Mouse (Mus musculus) lung, embryonic 16.5 days (tissue): ENCODE results near the gene Exosc5. TPM values are rescaled to one million over a fixed set of nuclear protein-coding genes. Genes with fewer than 3 reads are reported as not detected.
A peak's percentile ranks its signal among the peaks of the same experiment; 100 is the strongest.

Experiments
- ATAC-seq: fragments of 200-750 bp; cut with Nextera tagmentation; 2 replicates; pipeline ENCODE4 v1.8.0; 2017; ENCODE audit warnings: low read depth, mild to moderate bottlenecking, moderate library complexity
- H3K27ac ChIP-seq: fragments of 300-500 bp; sonication (generic); 2 replicates; pipeline ENCODE4 v1.5.1; 2014; ENCODE audit warnings: mild to moderate bottlenecking, control low read depth, low read length
- H3K27me3 ChIP-seq: fragments of 300-500 bp; sonication (generic); 2 replicates; pipeline ENCODE4 v1.6.1; 2014; ENCODE audit warnings: low read depth, low read length, mixed read lengths; ENCODE audit not compliant: control insufficient read depth, insufficient read depth
- H3K36me3 ChIP-seq: fragments of 300-500 bp; sonication (generic); 2 replicates; pipeline ENCODE4 v1.6.1; 2014; ENCODE audit warnings: low read length; ENCODE audit not compliant: control insufficient read depth, insufficient read depth
- H3K4me1 ChIP-seq: fragments of 300-500 bp; sonication (generic); replicated peaks from 2 replicates; pipeline ENCODE4 v1.6.1; 2014; ENCODE audit warnings: low read length, mixed read lengths; ENCODE audit not compliant: control insufficient read depth, insufficient read depth
- H3K4me2 ChIP-seq: fragments of 300-500 bp; sonication (generic); 2 replicates; pipeline ENCODE4 v1.6.1; 2014; ENCODE audit warnings: low read depth, low read length, control low read depth
- H3K4me3 ChIP-seq: fragments of 300-500 bp; sonication (generic); 2 replicates; pipeline ENCODE4 v1.5.1; 2014; ENCODE audit warnings: mild to moderate bottlenecking, low read length, control low read depth
- H3K9ac ChIP-seq: fragments of 300-500 bp; sonication (generic); 2 replicates; pipeline ENCODE4 v1.6.1; 2014; ENCODE audit warnings: low read length, control low read depth
- H3K9me3 ChIP-seq: fragments of 300-500 bp; sonication (generic); 2 replicates; pipeline ENCODE4 v1.6.1; 2016; ENCODE audit warnings: low read length; ENCODE audit not compliant: control insufficient read depth
- whole genome bisulfite sequencing: fragments of 180-500 bp; shearing (Covaris S2); extraction: QIAGEN DNeasy Blood & Tissue Kit; methylation state at CpG from one replicate; pipeline ENCODE4 v1.1.7; 2014; 5-methylcytosine and 5-hydroxymethylcytosine counted together
- polyA plus RNA-seq: library from polyadenylated mRNA; unstranded; fragments of >200 nt; fragmentation: Nextera tagmentation; extraction: Ambion mirVana; gene quantifications from 2 replicates; pipeline ENCODE4 v1.2.1, GENCODE M21; 2015

The Exosc5 gene
- polyA plus RNA-seq, 1 experiment from 2014 or later, result 71.2 TPM

GRCm38 (mm10) chr7:25690051-25690450 is 31.1 kb downstream of the Exosc5 start:
- Histone ChIP-seq H3K27me3 (peaks cover 5% of the 10 kb centered on the region), H3K4me1 (peaks cover 22% of the 10 kb centered on the region), H3K9ac (peak overlapping the region; percentile 90; the same call in 1 of the 2 replicates), H3K27ac (peak overlapping the region; percentile 13; the same call in 1 of the 2 replicates), H3K4me3 (peak overlapping the region; percentile 81), H3K36me3 (no peaks in the 10 kb centered on the region; the same call in 1 of the 2 replicates), H3K9me3 (no peaks in the 10 kb centered on the region), H3K4me2 (peak overlapping the region; percentile 95)
- no peak for ATAC-seq
- 35% methylated on average over 5 of the region's 5 CpGs for WGBS

- Histone ChIP-seq H3K9me3 (no peaks in the 10 kb centered on the region), H3K27me3 (no peaks in the 10 kb centered on the region; the same call in 1 of the 2 replicates), H3K27ac (no peak overlapping the region), H3K4me1 (no peaks in the 10 kb centered on the region), H3K36me3 (peaks cover 3% of the 10 kb centered on the region; the same call in 1 of the 2 replicates), H3K4me3 (no peak overlapping the region), H3K9ac (no peak overlapping the region), H3K4me2 (no peak overlapping the region)
- ATAC-seq, result no peak
- 57% methylated on average over 8 of the region's 8 CpGs for WGBS
These were observed 35.1 kb downstream of the Exosc5 start for GRCm38 (mm10) chr7:25694104-25694503.

GRCm38 (mm10) chr7:25699851-25700250 is 40.9 kb downstream of the Exosc5 start:
- no peak overlapping the region for H3K27ac ChIP-seq
- 51% methylated on average over 13 of the region's 13 CpGs for WGBS

GRCm38 (mm10) chr7:25700732-25701131 is 41.8 kb downstream of the Exosc5 start:
- Histone ChIP-seq H3K4me2 (no peak overlapping the region), H3K36me3 (peaks cover 16% of the 10 kb centered on the region), H3K9ac (no peak overlapping the region)

More at GRCm38 (mm10) chr7:25699851-25700250, 40.9 kb downstream of the Exosc5 start:
- Histone ChIP-seq H3K4me3 (no peak overlapping the region), H3K9me3 (peaks cover 6% of the 10 kb centered on the region), H3K9ac (no peak overlapping the region), H3K27me3 (no peaks in the 10 kb centered on the region; the same call in 1 of the 2 replicates), H3K4me2 (no peak overlapping the region), H3K4me1 (peaks cover 7% of the 10 kb centered on the region; the same call in 1 of the 2 replicates), H3K36me3 (peaks cover 16% of the 10 kb centered on the region)
- ATAC-seq, result no peak

GRCm38 (mm10) chr7:25702350-25702749 is 43.4 kb downstream of the Exosc5 start:
- WGBS, result 91% methylated on average over 2 of the region's 2 CpGs
- H3K4me3 ChIP-seq, result no peak overlapping the region
- H3K4me2 ChIP-seq, result no peak overlapping the region
- H3K4me1 ChIP-seq, result peaks cover 30% of the 10 kb centered on the region
- ATAC-seq, result no peak
- peaks cover 6% of the 10 kb centered on the region for H3K9me3 ChIP-seq
- H3K27ac ChIP-seq, result no peak overlapping the region
- H3K36me3 ChIP-seq, result peaks cover 15% of the 10 kb centered on the region
- no peaks in the 10 kb centered on the region; the same call in 1 of the 2 replicates for H3K27me3 ChIP-seq
- H3K9ac ChIP-seq, result no peak overlapping the region

More at GRCm38 (mm10) chr7:25700732-25701131, 41.8 kb downstream of the Exosc5 start:
- WGBS, result 72% methylated on average over 12 of the region's 12 CpGs
- Histone ChIP-seq H3K27me3 (no peaks in the 10 kb centered on the region; the same call in 1 of the 2 replicates), H3K4me1 (peaks cover 15% of the 10 kb centered on the region; the same call in 1 of the 2 replicates), H3K27ac (no peak overlapping the region), H3K9me3 (peaks cover 6% of the 10 kb centered on the region), H3K4me3 (no peak overlapping the region)
- no peak for ATAC-seq

GRCm38 (mm10) chr7:25703793-25704494 is 45.0 kb downstream of the Exosc5 start:
- Histone ChIP-seq H3K27ac (no peak overlapping the region), H3K4me2 (no peak overlapping the region), H3K27me3 (no peaks in the 10 kb centered on the region; the same call in 1 of the 2 replicates), H3K9ac (no peak overlapping the region), H3K4me1 (peaks cover 37% of the 10 kb centered on the region), H3K4me3 (no peak overlapping the region), H3K36me3 (peaks cover 13% of the 10 kb centered on the region), H3K9me3 (peaks cover 6% of the 10 kb centered on the region)
- no peak for ATAC-seq
- WGBS, result 33% methylated on average over 10 of the region's 10 CpGs

GRCm38 (mm10) chr7:25704716-25705364 is 45.9 kb downstream of the Exosc5 start:
- H3K4me3 ChIP-seq, result peak overlapping the region; percentile 26; the same call in 1 of the 2 replicates
- no peak for ATAC-seq
- peak overlapping the region; percentile 53 for H3K4me2 ChIP-seq
- H3K9ac ChIP-seq, result no peak overlapping the region
- peaks cover 13% of the 10 kb centered on the region for H3K36me3 ChIP-seq
- peaks cover 6% of the 10 kb centered on the region for H3K9me3 ChIP-seq
- 12% methylated on average over 32 of the region's 37 CpGs for WGBS
- H3K4me1 ChIP-seq, result peaks cover 39% of the 10 kb centered on the region
- no peak overlapping the region for H3K27ac ChIP-seq
- no peaks in the 10 kb centered on the region; the same call in 1 of the 2 replicates for H3K27me3 ChIP-seq

GRCm38 (mm10) chr7:25705801-25706251 is 46.9 kb downstream of the Exosc5 start:
- ATAC-seq, result peak; percentile 14; the same call in 1 of the 2 replicates
- no peak overlapping the region for H3K9ac ChIP-seq
- peak overlapping the region; percentile 82 for H3K27ac ChIP-seq
- 22% methylated on average over 6 of the region's 6 CpGs for WGBS
- H3K4me1 ChIP-seq, result peaks cover 43% of the 10 kb centered on the region
- peaks cover 6% of the 10 kb centered on the region for H3K9me3 ChIP-seq
- H3K36me3 ChIP-seq, result peaks cover 11% of the 10 kb centered on the region
- no peak overlapping the region for H3K4me2 ChIP-seq
- H3K27me3 ChIP-seq, result no peaks in the 10 kb centered on the region; the same call in 1 of the 2 replicates
- H3K4me3 ChIP-seq, result no peak overlapping the region
